Mouse (Mus musculus): ENCODE results near the gene Ambra1. TPM values are rescaled to one million over a fixed set of nuclear protein-coding genes. Genes with fewer than 3 reads are reported as not detected.

Ambra1 gene
- total RNA-seq (2023), result 10 to 100 TPM; 32.3 to 34.1 TPM

GRCm38 (mm10) chr2:91729971-91730821, at the start of gene Ambra1:
Gene Ambra1, plus strand, starts transcription at chr2:91730134.

GRCm38 (mm10) chr2:91710272-91711234, 19.4 kb upstream of the Ambra1 start, which contains the start of the genes Atg13 and Harbi1:
Gene Atg13, minus strand, starts transcription at chr2:91710576.
Gene Harbi1, plus strand, starts transcription at chr2:91710852.

GRCm38 (mm10) chr2:91926949-91927348, 197.0 kb downstream of the Ambra1 start, which contains the start of gene Chrm4:
Gene Chrm4, plus strand, starts transcription at chr2:91927249.

GRCm38 (mm10) chr2:91932160-91932711, 202.3 kb downstream of the Ambra1 start, which contains the start of gene Mdk:
Gene Mdk, minus strand, starts transcription at chr2:91932297.

GRCm38 (mm10) chr2:91945483-91945882, 215.5 kb downstream of the Ambra1 start, which contains the start of gene Gm9821:
Gene Gm9821, plus strand, starts transcription at chr2:91945703.

Other genes starting within 250 kb of the Ambra1 start
- gene Ckap5, start 203.4 kb upstream of the Ambra1 start, total RNA-seq (2023), result 10 to 100 TPM; 53.5 to 62.7 TPM
- gene F2, start 93.7 kb upstream of the Ambra1 start, total RNA-seq (2023), result under 1 TPM in 1 of 2 experiments, not detected in 1; 0.18 TPM
- 10 to 100 TPM; 17.6 to 18.6 TPM for gene Zfp408, start 80.3 kb upstream of the Ambra1 start, total RNA-seq (2023)
- gene Arhgap1, start 80.3 kb upstream of the Ambra1 start, total RNA-seq (2023), result 10 to 100 TPM; 80.0 to 80.8 TPM
- gene Atg13, start 19.6 kb upstream of the Ambra1 start, total RNA-seq (2023), result 10 to 100 TPM; 23.5 to 23.6 TPM
- 1 to 10 TPM; 2.6 to 3.6 TPM for gene Harbi1, start 19.3 kb upstream of the Ambra1 start, total RNA-seq (2023)
- gene Chrm4, start 197.1 kb downstream of the Ambra1 start, total RNA-seq (2023), result not detected
- 1 to 10 TPM; 1.4 to 1.5 TPM for gene Mdk, start 202.2 kb downstream of the Ambra1 start, total RNA-seq (2023)
- gene Gm9821, start 215.6 kb downstream of the Ambra1 start, total RNA-seq (2023), result not detected
- 100 to 1,000 TPM; 207 to 251 TPM for gene Dgkz, start 245.7 kb downstream of the Ambra1 start, total RNA-seq (2023)

Data from neutrophil, adult 59 days (primary cell).